Mouse (Mus musculus) MEL (cell line): ENCODE measurements at regions not wholly inside any gene's neighbourhood (a gene's known extent, or its start where the extent isn't known, plus 50 kb on each side); places are given as distances from the start of the nearest gene placed in this dataset.

Experiments used
- CTCF ChIP-seq, 3 experiments: IDR thresholded peaks in 2 of 3; conservative IDR thresholded peaks in 1 of 3; 2 replicates each; pipeline ENCODE4 v1.5.1; 2011 to 2012; ENCODE audit warnings: low read length in 3 of 3, low read depth in 2 of 3, mild to moderate bottlenecking in 2 of 3, improper control_type of control experiment in 1 of 3, inconsistent platforms in 1 of 3, mixed read lengths in 1 of 3, moderate library complexity in 1 of 3; ENCODE audit not compliant: control insufficient read depth in 1 of 3, insufficient read depth in 1 of 3, poor library complexity in 1 of 3, severe bottlenecking in 1 of 3
- HCFC1 ChIP-seq: IDR thresholded peaks from 2 replicates; pipeline ENCODE4 v1.6.1; 2012; ENCODE audit warnings: low read depth, mild to moderate bottlenecking, inconsistent platforms, low read length, improper control_type of control experiment, moderate library complexity
- KAT2A ChIP-seq: conservative IDR thresholded peaks from 2 replicates; pipeline ENCODE4 v1.6.1; 2012; ENCODE audit warnings: low read depth, low read length, improper control_type of control experiment, inconsistent platforms
- MAX ChIP-seq: IDR thresholded peaks from 2 replicates; pipeline ENCODE4 v1.6.1; 2011; ENCODE audit warnings: low read length, improper control_type of control experiment
- MXI1 ChIP-seq: IDR thresholded peaks from 2 replicates; pipeline ENCODE4 v1.6.1; 2011; ENCODE audit warnings: mild to moderate bottlenecking, low read depth, low read length, improper control_type of control experiment
- MYC ChIP-seq: IDR thresholded peaks from 2 replicates; pipeline ENCODE4 v1.6.1; 2011; ENCODE audit warnings: low read depth, mild to moderate bottlenecking, low read length, improper control_type of control experiment, moderate library complexity
- POLR2A ChIP-seq, 2 experiments: IDR thresholded peaks; 2 replicates each; pipeline ENCODE4 v1.6.1; 2011 to 2012; ENCODE audit warnings: low read length in 2 of 2, mild to moderate bottlenecking in 2 of 2, control low read depth in 1 of 2, improper control_type of control experiment in 1 of 2, low read depth in 1 of 2, moderate library complexity in 1 of 2; ENCODE audit not compliant: control insufficient read depth in 1 of 2, insufficient read depth in 1 of 2, poor library complexity in 1 of 2
- POLR2AphosphoS2 ChIP-seq: IDR thresholded peaks from 2 replicates; pipeline ENCODE4 v1.6.1; 2011; ENCODE audit warnings: low read length, improper control_type of control experiment
- POLR2AphosphoS5 ChIP-seq: IDR thresholded peaks from 2 replicates; pipeline ENCODE4 v1.6.1; 2012; ENCODE audit warnings: low read depth, borderline replicate concordance, mild to moderate bottlenecking, inconsistent platforms, low read length, moderate library complexity, mixed read lengths
- RAD21 ChIP-seq: IDR thresholded peaks from 2 replicates; pipeline ENCODE4 v1.6.1; 2011; ENCODE audit warnings: mild to moderate bottlenecking, low read depth, low read length, improper control_type of control experiment
- RCOR1 ChIP-seq: IDR thresholded peaks from 2 replicates; pipeline ENCODE4 v1.6.1; 2012; ENCODE audit warnings: low read depth, mild to moderate bottlenecking, inconsistent platforms, low read length, improper control_type of control experiment
- SIN3A ChIP-seq: IDR thresholded peaks from 2 replicates; pipeline ENCODE4 v1.6.1; 2012; ENCODE audit warnings: low read length, improper control_type of control experiment, inconsistent platforms
- TAL1 ChIP-seq: IDR thresholded peaks from 2 replicates; pipeline ENCODE4 v1.6.1; 2012; ENCODE audit warnings: mild to moderate bottlenecking, inconsistent platforms, low read length, moderate library complexity, mixed read lengths
- ZC3H11A ChIP-seq: IDR thresholded peaks from 2 replicates; pipeline ENCODE4 v1.6.1; 2012; ENCODE audit warnings: low read depth, mild to moderate bottlenecking, inconsistent platforms, low read length, improper control_type of control experiment

DNA sequence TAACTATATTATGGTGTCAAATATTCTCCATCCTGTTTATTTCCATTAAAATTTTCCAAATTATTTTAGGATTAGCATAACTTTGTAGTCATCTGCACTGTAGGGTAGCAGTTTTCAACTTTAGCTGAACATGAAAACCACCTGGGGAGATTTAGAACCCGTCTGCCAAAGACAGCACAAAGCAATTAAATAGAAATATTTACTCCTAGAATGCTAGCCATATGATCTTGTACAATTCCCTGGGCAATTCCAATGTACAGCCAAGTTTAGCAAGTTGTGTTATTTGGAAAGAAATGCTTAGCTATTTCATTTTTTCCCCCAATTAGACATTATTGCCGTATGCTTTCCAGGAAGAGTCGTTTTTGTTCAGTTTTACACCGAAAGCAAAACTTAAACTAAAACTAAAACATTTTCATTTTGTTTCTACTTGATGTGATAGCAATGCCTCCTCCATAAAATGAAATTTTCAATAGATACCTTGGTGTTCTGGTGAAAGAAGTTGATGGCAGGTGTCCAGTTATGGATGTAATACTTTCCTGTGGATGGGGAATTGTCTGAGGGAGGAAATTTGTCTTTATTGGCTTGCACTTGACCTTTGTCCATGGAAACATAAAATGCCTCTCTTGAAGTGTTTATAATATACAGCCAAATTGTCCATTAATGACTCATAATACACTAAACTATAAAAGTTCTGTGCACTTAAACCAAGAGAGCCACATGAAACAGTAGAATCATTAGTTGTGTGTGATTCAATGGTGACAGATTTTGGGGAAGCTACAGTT, 282.3 kb downstream of the Usp25 start:
- TF ChIP-seq HCFC1, result no peak
- no peak for TF ChIP-seq CTCF (IDR thresholded peaks at IDR 0.05 in 2 of 3, conservative IDR thresholded peaks at IDR 0.05 in 1 of 3; ENCODE audit: control insufficient read depth in 1 of 3, insufficient read depth in 1 of 3, low read depth in 2 of 3, low read length in 3 of 3, poor library complexity in 1 of 3, severe bottlenecking in 1 of 3)
- TF ChIP-seq TAL1, result no peak
- no peak for TF ChIP-seq KAT2A
- no peak for TF ChIP-seq MYC
- TF ChIP-seq RCOR1, result no peak
- TF ChIP-seq SIN3A, result no peak
- no peak for TF ChIP-seq MXI1
- no peak for TF ChIP-seq POLR2A (IDR thresholded peaks at IDR 0.05; ENCODE audit: control insufficient read depth in 1 of 2, insufficient read depth in 1 of 2, low read depth in 1 of 2, low read length in 2 of 2, poor library complexity in 1 of 2)
- no peak for TF ChIP-seq ZC3H11A
- no peak for TF ChIP-seq RAD21
- TF ChIP-seq MAX, result no peak
- TF ChIP-seq POLR2AphosphoS5, result no peak
- TF ChIP-seq POLR2AphosphoS2, result no peak
